In the genomic region with DNA sequence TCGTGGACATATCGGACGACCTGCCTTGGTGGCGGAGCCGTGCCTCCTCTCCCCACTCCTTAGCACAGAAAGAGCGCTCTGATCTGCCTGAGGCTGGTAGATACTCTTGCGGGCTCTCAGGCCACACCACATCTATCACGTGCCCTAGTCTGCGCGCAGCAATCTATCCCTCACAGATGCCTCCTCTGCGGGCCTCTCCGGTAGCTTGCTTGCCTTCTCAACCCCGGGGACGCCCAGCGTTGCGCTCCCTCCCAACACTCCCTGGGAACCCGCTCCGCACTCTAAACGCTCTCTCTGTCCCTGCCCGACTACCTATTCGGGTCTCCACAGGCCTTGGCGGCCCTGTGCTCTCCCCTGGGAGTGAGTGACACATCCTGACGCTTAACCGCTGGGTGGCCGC, we compare ENCODE assay signal across 8 mouse cellular contexts. TPM values are rescaled to one million over a fixed set of nuclear protein-coding genes. Genes with fewer than 3 reads are reported as not detected.
A peak's percentile ranks its signal among the peaks of the same experiment; 100 is the strongest.
DNase-seq lines count a peak whose midpoint lies in the region; ATAC-seq lines count a peak whose summit lies in the region.

TSS of gene Tmem132b (plus strand) at position 141 of the 400 bp plus-strand sequence.

- intact Hi-C loops in heart, postnatal 36 days (cut with DNase I), result loop anchor here (5.0 kb wide), 1 partner anchor 431 kb away; no protein-coding TSS in a partner anchor

- peaks cover 87% of the 10 kb centered on the region for H3K27me3 ChIP-seq in heart, embryonic 12.5 days (replicated peaks)
- H3K27me3 ChIP-seq in hindbrain, embryonic 14.5 days (ENCODE audit: control insufficient read depth, insufficient read depth, low read length), result peaks cover 47% of the 10 kb centered on the region
- H3K27me3 ChIP-seq in limb, embryonic 13.5 days, result peaks cover 88% of the 10 kb centered on the region

- peaks cover 2% of the 10 kb centered on the region; the same call in 1 of the 2 replicates for H3K9me3 ChIP-seq in heart, embryonic 12.5 days (replicated peaks)
- no peaks in the 10 kb centered on the region for H3K9me3 ChIP-seq in hindbrain, embryonic 14.5 days (ENCODE audit: control insufficient read depth, low read length)
- H3K9me3 ChIP-seq in limb, embryonic 13.5 days, result no peaks in the 10 kb centered on the region

- H3K27ac ChIP-seq in heart, embryonic 12.5 days (ENCODE audit: poor library complexity, severe bottlenecking), result no peak within 1 kb of the TSS
- peak within 1 kb of the TSS; percentile 70 for H3K27ac ChIP-seq in hindbrain, embryonic 14.5 days
- H3K27ac ChIP-seq in limb, embryonic 13.5 days, result no peak within 1 kb of the TSS

- peaks cover 14% of the 10 kb centered on the region for H3K4me1 ChIP-seq in heart, embryonic 12.5 days (replicated peaks)
- 0 out of 2 replicates have a peak, but pooled peaks cover 24% of the 10 kb centered on the region for H3K4me1 ChIP-seq in hindbrain, embryonic 14.5 days (replicated peaks; ENCODE audit: control insufficient read depth, insufficient read depth, low read length)
- H3K4me1 ChIP-seq in limb, embryonic 13.5 days, result peaks cover 24% of the 10 kb centered on the region

- no peak for ATAC-seq in heart, embryonic 12.5 days (ENCODE audit: insufficient number of reproducible peaks, low FRiP score)
- ATAC-seq in hindbrain, embryonic 14.5 days (ENCODE audit: low FRiP score), result 0 out of 2 replicates have a peak, but pooled peaks have one; percentile 6
- peak; percentile 37 for ATAC-seq in limb, embryonic 13.5 days (ENCODE audit: low FRiP score, low read depth)

- H3K4me2 ChIP-seq in heart, embryonic 12.5 days, result peak within 1 kb of the TSS; percentile 95
- peak within 1 kb of the TSS; percentile 96 for H3K4me2 ChIP-seq in hindbrain, embryonic 14.5 days (replicated peaks)
- H3K4me2 ChIP-seq in limb, embryonic 13.5 days (replicated peaks), result peak within 1 kb of the TSS; percentile 90

- no peak for DNase-seq in heart, postnatal 36 days
- peak; percentile 58 for DNase-seq in embryo, embryonic 10 days (ENCODE audit: low spot score)
- peak; percentile 49 for DNase-seq in hindbrain, embryonic 14.5 days (ENCODE audit: low spot score)
- DNase-seq in right cerebral cortex, postnatal 10 days (ENCODE audit: low spot score in 2 of 2), result peak; percentile 66 to 69
- DNase-seq in urinary bladder, postnatal 14 days (ENCODE audit: low spot score), result no peak
- no peak for DNase-seq in cerebellum, postnatal 4 days (ENCODE audit: low spot score in 2 of 2)

- H3K9ac ChIP-seq in heart, embryonic 12.5 days, result peak within 1 kb of the TSS; percentile 57
- H3K9ac ChIP-seq in hindbrain, embryonic 14.5 days, result peak within 1 kb of the TSS; percentile 81
- H3K9ac ChIP-seq in limb, embryonic 13.5 days, result peak within 1 kb of the TSS; percentile 56

- H3K36me3 ChIP-seq in heart, embryonic 12.5 days, result no peaks in the 10 kb centered on the region
- H3K36me3 ChIP-seq in hindbrain, embryonic 14.5 days (replicated peaks; ENCODE audit: control insufficient read depth, insufficient read depth), result no peaks in the 10 kb centered on the region
- no peaks in the 10 kb centered on the region for H3K36me3 ChIP-seq in limb, embryonic 13.5 days

- 1% methylated on average over 23 of the region's 25 CpGs for WGBS in heart, embryonic 12.5 days
- 2% methylated on average over 22 of the region's 25 CpGs for WGBS in hindbrain, embryonic 14.5 days
- 2% methylated on average over 24 of the region's 25 CpGs for WGBS in limb, embryonic 13.5 days

- H3K4me3 ChIP-seq in heart, embryonic 12.5 days, result peak within 1 kb of the TSS; percentile 62
- H3K4me3 ChIP-seq in hindbrain, embryonic 14.5 days (replicated peaks; ENCODE audit: low read length), result peak within 1 kb of the TSS; percentile 64
- peak within 1 kb of the TSS; percentile 54 for H3K4me3 ChIP-seq in limb, embryonic 13.5 days

RNA-seq across cellular contexts. Expression of gene Tmem132b, which starts in this region (rescaled TPM):
- polyA plus RNA-seq in heart, embryonic 12.5 days (2016; fragmentation: Nextera tagmentation; extraction: Ambion mirVana), result not detected in 2 replicates
- total RNA-seq in heart, postnatal 36 days (2021), result not detected
- polyA plus RNA-seq in hindbrain, embryonic 14.5 days (2014; fragmentation: Nextera tagmentation; extraction: Ambion mirVana), result 6.3 and 7.9 TPM in 2 replicates
- 0.14 and 0.23 TPM in 2 replicates for polyA plus RNA-seq in limb, embryonic 13.5 days (2015; fragmentation: Nextera tagmentation; extraction: Ambion mirVana)

Comparison
In these comparisons a context has a peak if more than half of its experiments do, and no peak if none do; other contexts are left out.
1. Peak in ATAC-seq, H3K4me3 ChIP-seq, H3K9ac ChIP-seq and H3K4me2 ChIP-seq in limb, embryonic 13.5 days; RNA of the gene not detected or under 1 TPM.
2. DNase-seq: peak in embryo, embryonic 10 days (single experiment), hindbrain, embryonic 14.5 days (single experiment) and right cerebral cortex, postnatal 10 days (2 of 2); none in heart, postnatal 36 days (0 of 2), urinary bladder, postnatal 14 days (single experiment) and cerebellum, postnatal 4 days (0 of 2).
3. Peak in every context shown above with its lines, with median percentiles within 50 percentile points of each other: H3K4me2 ChIP-seq, H3K4me3 ChIP-seq and H3K9ac ChIP-seq.